Mouse (Mus musculus) liver, adult 2 months (tissue): Measurements from ENCODE around the gene Aif1l.

Experiments used
- CTCF ChIP-seq: fragments of 200-500 bp; IDR thresholded peaks from 2 replicates; pipeline ENCODE4 v1.5.1; 2011; ENCODE audit warnings: low read depth, low read length, control low read depth
- POLR2A ChIP-seq: fragments of 200-500 bp; IDR thresholded peaks from 2 replicates; pipeline ENCODE4 v1.6.1; 2011; ENCODE audit warnings: low read length, control low read depth; ENCODE audit not compliant: insufficient read depth; ENCODE audit errors: extremely low read depth

GRCm38 (mm10) chr2:32019704-32020103 lies 69.8 kb downstream of the Aif1l start:
- TF ChIP-seq CTCF (no peak), POLR2A (no peak)
